Mouse (Mus musculus): ENCODE measurements at regions not wholly inside any gene's neighbourhood (a gene's known extent, or its start where the extent isn't known, plus 50 kb on each side); places are given as distances from the start of the nearest gene placed in this dataset.

DNA sequence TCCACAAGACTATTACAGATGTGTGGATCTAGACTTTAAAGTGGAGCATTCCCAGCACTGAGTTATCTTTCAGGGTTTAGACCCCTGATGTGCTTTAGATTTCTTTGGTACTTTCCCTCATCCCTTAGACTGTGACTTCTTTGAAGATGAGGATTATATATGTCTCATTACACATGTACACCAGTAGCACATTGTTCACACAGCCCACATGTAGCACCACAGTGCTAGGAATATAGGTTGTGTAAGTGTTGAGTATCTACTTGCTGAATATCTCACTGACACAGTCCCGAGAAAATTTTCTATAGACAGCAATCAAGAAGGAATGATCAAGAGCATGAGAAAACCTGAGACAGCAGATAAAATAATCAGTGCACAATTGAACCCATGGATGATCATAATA is 243.4 kb upstream of the Brinp1 start:
- no peak for DNase-seq (ENCODE audit: low spot score in 2 of 2)

DNA sequence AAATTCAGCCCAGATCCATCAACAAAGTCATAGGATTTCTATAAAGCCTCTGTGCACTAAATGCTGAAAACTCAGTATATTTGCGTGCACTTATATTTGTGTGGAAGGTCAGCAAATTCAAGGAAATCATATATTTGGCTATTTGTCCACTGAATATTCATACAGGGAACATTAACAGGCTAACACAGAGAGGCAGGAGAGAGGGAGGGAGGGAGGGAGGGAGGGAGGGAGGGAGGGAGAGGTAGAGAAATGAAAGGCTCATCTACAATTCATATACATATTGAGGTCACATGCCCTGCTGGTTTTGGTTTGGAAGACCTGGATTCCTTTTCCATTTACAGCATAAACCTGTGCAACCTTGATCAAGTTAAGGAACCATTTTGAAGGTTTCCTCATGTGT is 241.9 kb upstream of the Brinp1 start:
- DNase-seq (ENCODE audit: low spot score in 2 of 2) = no peak

- DNase-seq (ENCODE audit: low spot score in 2 of 2) = peak; percentile 74 to 85
These were observed 241.4 kb upstream of the Brinp1 start for GRCm38 (mm10) chr4:69195645-69196044.

Data from right cerebral cortex, adult 2 months (tissue).